Mouse (Mus musculus): ENCODE measurements at regions not wholly inside any gene's neighbourhood (a gene's known extent, or its start where the extent isn't known, plus 50 kb on each side); places are given as distances from the start of the nearest gene placed in this dataset.

GRCm38 (mm10) chr7:37259293-37259692 lies 514.1 kb downstream of the Zfp536 start:
- no peak for TF ChIP-seq CTCF (IDR thresholded peaks at IDR 0.05; ENCODE audit: low read depth, low read length)
- no peak for TF ChIP-seq GATA1 (IDR thresholded peaks at IDR 0.05; ENCODE audit: borderline replicate concordance, low read length)
